Mouse (Mus musculus) forebrain, embryonic 12.5 days (tissue): ENCODE data around the gene Gm17334. TPM values are rescaled to one million over a fixed set of nuclear protein-coding genes. Genes with fewer than 3 reads are reported as not detected.

Experiments used
- ATAC-seq: fragments of 200-750 bp; cut with Nextera tagmentation; 2 replicates; pipeline ENCODE4 v1.8.0; 2017; ENCODE audit warnings: moderate TSS enrichment; ENCODE audit not compliant: low FRiP score
- H3K27ac ChIP-seq: fragments of 300-500 bp; sonication (generic); 2 replicates; pipeline ENCODE4 v1.5.1; 2016; ENCODE audit warnings: mild to moderate bottlenecking
- H3K27me3 ChIP-seq: fragments of 300-500 bp; sonication (generic); 2 replicates; pipeline ENCODE4 v1.6.1; 2016; ENCODE audit warnings: mild to moderate bottlenecking
- H3K36me3 ChIP-seq: fragments of 300-500 bp; sonication (generic); replicated peaks from 2 replicates; pipeline ENCODE4 v1.6.1; 2016; ENCODE audit warnings: mild to moderate bottlenecking
- H3K4me1 ChIP-seq: fragments of 300-500 bp; sonication (generic); 2 replicates; pipeline ENCODE4 v1.6.1; 2016
- H3K4me2 ChIP-seq: fragments of 300-500 bp; sonication (generic); 2 replicates; pipeline ENCODE4 v1.6.1; 2016; ENCODE audit warnings: mild to moderate bottlenecking, moderate library complexity
- H3K4me3 ChIP-seq: fragments of 300-500 bp; sonication (generic); replicated peaks from 2 replicates; pipeline ENCODE4 v1.5.1; 2016; ENCODE audit warnings: mild to moderate bottlenecking
- H3K9ac ChIP-seq: fragments of 300-500 bp; sonication (generic); 2 replicates; pipeline ENCODE4 v1.6.1; 2016; ENCODE audit warnings: mild to moderate bottlenecking
- H3K9me3 ChIP-seq: fragments of 300-500 bp; sonication (generic); 2 replicates; pipeline ENCODE4 v1.6.1; 2016
- WGBS: fragments of 180-500 bp; shearing (Covaris S2); methylation state at CpG from one replicate; pipeline ENCODE4 v1.1.7; 2016; 5-methylcytosine and 5-hydroxymethylcytosine counted together
- polyA plus RNA-seq: library from polyadenylated mRNA; unstranded; fragments of >200 nt; fragmentation: Nextera tagmentation; extraction: Ambion mirVana; gene quantifications from 2 replicates; pipeline ENCODE4 v1.2.1, GENCODE M21; 2016

Gm17334 gene
- polyA plus RNA-seq, 1 experiment from 2014 or later = not detected

GRCm38 (mm10) chr11:53809354-53809753 lies 36.4 kb upstream of the Gm17334 start:
- H3K36me3 ChIP-seq = no peaks in the 10 kb centered on the region

GRCm38 (mm10) chr11:53805786-53806185 lies 32.8 kb upstream of the Gm17334 start:
- no peak for ATAC-seq
- Histone ChIP-seq H3K9ac (no peak overlapping the region), H3K4me1 (no peaks in the 10 kb centered on the region), H3K27ac (no peak overlapping the region), H3K36me3 (no peaks in the 10 kb centered on the region), H3K27me3 (no peaks in the 10 kb centered on the region), H3K9me3 (no peaks in the 10 kb centered on the region), H3K4me3 (no peak overlapping the region), H3K4me2 (no peak overlapping the region)
- 75% methylated on average over 9 of the region's 9 CpGs for WGBS

More at GRCm38 (mm10) chr11:53809354-53809753, 36.4 kb upstream of the Gm17334 start:
- WGBS = 55% methylated on average over 5 of the region's 5 CpGs
- H3K4me1 ChIP-seq = no peaks in the 10 kb centered on the region
- no peaks in the 10 kb centered on the region for H3K27me3 ChIP-seq
- ATAC-seq = no peak
- no peak overlapping the region for H3K27ac ChIP-seq
- H3K4me2 ChIP-seq = no peak overlapping the region
- H3K9me3 ChIP-seq = no peaks in the 10 kb centered on the region
- H3K4me3 ChIP-seq = no peak overlapping the region
- no peak overlapping the region for H3K9ac ChIP-seq

GRCm38 (mm10) chr11:53804569-53805344 lies 31.8 kb upstream of the Gm17334 start:
- no peak overlapping the region for H3K4me3 ChIP-seq
- H3K36me3 ChIP-seq = no peaks in the 10 kb centered on the region
- no peak for ATAC-seq
- no peak overlapping the region for H3K4me2 ChIP-seq
- no peak overlapping the region for H3K9ac ChIP-seq
- H3K27ac ChIP-seq = no peak overlapping the region
- 85% methylated on average over 14 of the region's 14 CpGs for WGBS
- H3K9me3 ChIP-seq = no peaks in the 10 kb centered on the region
- no peaks in the 10 kb centered on the region for H3K27me3 ChIP-seq
- H3K4me1 ChIP-seq = no peaks in the 10 kb centered on the region

- no peak for ATAC-seq
- no peaks in the 10 kb centered on the region for H3K36me3 ChIP-seq
These were observed 30.5 kb upstream of the Gm17334 start for GRCm38 (mm10) chr11:53803494-53803893.

GRCm38 (mm10) chr11:53803093-53803492 lies 30.1 kb upstream of the Gm17334 start:
- Histone ChIP-seq H3K4me2 (no peak overlapping the region), H3K27me3 (no peaks in the 10 kb centered on the region), H3K4me1 (no peaks in the 10 kb centered on the region), H3K4me3 (no peak overlapping the region), H3K27ac (no peak overlapping the region), H3K36me3 (no peaks in the 10 kb centered on the region), H3K9ac (no peak overlapping the region), H3K9me3 (no peaks in the 10 kb centered on the region)
- WGBS = 90% methylated on average over 12 of the region's 12 CpGs
- no peak for ATAC-seq

More at GRCm38 (mm10) chr11:53803494-53803893, 30.5 kb upstream of the Gm17334 start:
- Histone ChIP-seq H3K9me3 (no peaks in the 10 kb centered on the region), H3K27me3 (no peaks in the 10 kb centered on the region), H3K4me2 (no peak overlapping the region), H3K4me3 (no peak overlapping the region), H3K4me1 (no peaks in the 10 kb centered on the region), H3K9ac (no peak overlapping the region), H3K27ac (no peak overlapping the region)
- WGBS = 89% methylated on average over 6 of the region's 6 CpGs

GRCm38 (mm10) chr11:53800975-53801374 lies 28.0 kb upstream of the Gm17334 start:
- H3K36me3 ChIP-seq = no peaks in the 10 kb centered on the region
- 0 out of 2 replicates have a peak, but pooled peaks cover 3% of the 10 kb centered on the region for H3K4me1 ChIP-seq
- no peaks in the 10 kb centered on the region for H3K9me3 ChIP-seq
- no peak overlapping the region for H3K27ac ChIP-seq
- no peak for ATAC-seq
- 90% methylated on average over 5 of the region's 5 CpGs for WGBS
- H3K4me3 ChIP-seq = no peak overlapping the region
- H3K27me3 ChIP-seq = no peaks in the 10 kb centered on the region
- H3K4me2 ChIP-seq = no peak overlapping the region
- no peak overlapping the region for H3K9ac ChIP-seq

- Histone ChIP-seq H3K27me3 (no peaks in the 10 kb centered on the region), H3K4me2 (no peak overlapping the region), H3K9ac (no peak overlapping the region), H3K4me1 (0 out of 2 replicates have a peak, but pooled peaks cover 5% of the 10 kb centered on the region), H3K4me3 (no peak overlapping the region), H3K27ac (no peak overlapping the region), H3K36me3 (no peaks in the 10 kb centered on the region), H3K9me3 (no peaks in the 10 kb centered on the region)
- 64% methylated on average over 4 of the region's 4 CpGs for WGBS
- no peak for ATAC-seq
These were observed 27.0 kb upstream of the Gm17334 start for GRCm38 (mm10) chr11:53800036-53800435.

GRCm38 (mm10) chr11:53798041-53798711 lies 25.2 kb upstream of the Gm17334 start:
- Histone ChIP-seq H3K27me3 (no peaks in the 10 kb centered on the region), H3K4me1 (0 out of 2 replicates have a peak, but pooled peaks cover 5% of the 10 kb centered on the region), H3K4me3 (no peak overlapping the region), H3K9me3 (no peaks in the 10 kb centered on the region), H3K36me3 (no peaks in the 10 kb centered on the region), H3K27ac (no peak overlapping the region), H3K4me2 (no peak overlapping the region), H3K9ac (no peak overlapping the region)
- 88% methylated on average over 10 of the region's 10 CpGs for WGBS
- no peak for ATAC-seq

GRCm38 (mm10) chr11:53797386-53797920 lies 24.5 kb upstream of the Gm17334 start:
- H3K4me1 ChIP-seq = 0 out of 2 replicates have a peak, but pooled peaks cover 5% of the 10 kb centered on the region
- H3K9me3 ChIP-seq = no peaks in the 10 kb centered on the region
- H3K27me3 ChIP-seq = no peaks in the 10 kb centered on the region
- H3K4me2 ChIP-seq = no peak overlapping the region
- no peaks in the 10 kb centered on the region for H3K36me3 ChIP-seq
- no peak overlapping the region for H3K27ac ChIP-seq
- H3K9ac ChIP-seq = no peak overlapping the region
- H3K4me3 ChIP-seq = no peak overlapping the region
- no peak for ATAC-seq
- 59% methylated on average over 6 of the region's 6 CpGs for WGBS

- no peak overlapping the region for H3K4me3 ChIP-seq
- H3K27me3 ChIP-seq = no peaks in the 10 kb centered on the region
- H3K4me2 ChIP-seq = no peak overlapping the region
- WGBS = 72% methylated on average over 12 of the region's 12 CpGs
- 0 out of 2 replicates have a peak, but pooled peaks cover 5% of the 10 kb centered on the region for H3K4me1 ChIP-seq
- H3K36me3 ChIP-seq = no peaks in the 10 kb centered on the region
- no peaks in the 10 kb centered on the region for H3K9me3 ChIP-seq
- H3K27ac ChIP-seq = no peak overlapping the region
- no peak overlapping the region for H3K9ac ChIP-seq
- ATAC-seq = no peak
These were observed 23.6 kb upstream of the Gm17334 start for GRCm38 (mm10) chr11:53796409-53797151.

GRCm38 (mm10) chr11:53795813-53796212 lies 22.8 kb upstream of the Gm17334 start:
- no peaks in the 10 kb centered on the region for H3K9me3 ChIP-seq
- no peaks in the 10 kb centered on the region for H3K27me3 ChIP-seq
- 0 out of 2 replicates have a peak, but pooled peaks cover 5% of the 10 kb centered on the region for H3K4me1 ChIP-seq
- no peak overlapping the region for H3K4me2 ChIP-seq
- H3K27ac ChIP-seq = no peak overlapping the region
- H3K4me3 ChIP-seq = no peak overlapping the region
- WGBS = 83% methylated on average over 8 of the region's 8 CpGs
- ATAC-seq = no peak
- no peak overlapping the region for H3K9ac ChIP-seq
- no peaks in the 10 kb centered on the region for H3K36me3 ChIP-seq
